Mouse (Mus musculus) gastrocnemius, adult 2 months (tissue): ENCODE results near the gene Piezo1. TPM values are rescaled to one million over a fixed set of nuclear protein-coding genes. Genes with fewer than 3 reads are reported as not detected.

Experiments used
- DNase-seq: peaks from one replicate; pipeline ENCODE4 v3.0.0; 2022
- H3K27ac ChIP-seq: fragments of 200-600 bp; 2 replicates; pipeline ENCODE4 v1.8.1; 2022; ENCODE audit warnings: mild to moderate bottlenecking
- H3K4me3 ChIP-seq: fragments of 200-600 bp; 2 replicates; pipeline ENCODE4 v1.8.1; 2022; ENCODE audit warnings: mild to moderate bottlenecking, moderate library complexity
- CTCF ChIP-seq: fragments of 200-600 bp; IDR thresholded peaks from 2 replicates; pipeline ENCODE4 v1.8.1; 2022; ENCODE audit warnings: antibody characterized with exemption, mild to moderate bottlenecking, moderate library complexity
- intact Hi-C: fragments of 180-260 bp; cut with DNase I; formaldehyde crosslinking; loops from one replicate; pipeline ENCODE4 v1.15.1; 2025
- total RNA-seq, 2 experiments: library from RNA; stranded (reverse); gene quantifications; 2 replicates each; pipeline ENCODE4 v1.2.3; 2021

The Piezo1 gene
- total RNA-seq, 2 experiments from 2014 or later = 11.3 to 25.5 TPM

DNA sequence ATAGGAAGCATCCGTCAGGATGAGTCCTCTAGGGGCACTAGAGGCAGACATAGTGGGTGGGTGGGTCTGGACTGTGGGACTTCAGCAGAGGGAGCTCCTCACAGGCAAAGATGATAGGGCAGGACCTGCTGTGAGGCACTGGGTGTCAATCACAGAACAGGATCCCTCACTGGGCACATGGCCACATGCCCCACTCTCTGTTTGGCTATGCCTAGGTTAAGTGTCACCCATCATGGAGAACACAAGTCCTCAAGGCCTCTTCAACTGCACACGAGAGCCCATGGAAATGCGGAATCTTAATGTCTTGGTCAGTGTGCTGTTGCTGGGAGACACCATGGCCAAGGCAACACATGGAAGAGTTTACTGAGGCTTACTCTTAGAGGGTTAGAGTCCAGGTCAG lies 23.2 kb downstream of the Piezo1 start:
- no peak for TF ChIP-seq CTCF
- intact Hi-C loops = no loop called here
- Histone ChIP-seq H3K27ac (peak overlapping the region; percentile 83; the same call in 1 of the 2 replicates), H3K4me3 (no peak overlapping the region)
- DNase-seq = peak; percentile 63

DNA sequence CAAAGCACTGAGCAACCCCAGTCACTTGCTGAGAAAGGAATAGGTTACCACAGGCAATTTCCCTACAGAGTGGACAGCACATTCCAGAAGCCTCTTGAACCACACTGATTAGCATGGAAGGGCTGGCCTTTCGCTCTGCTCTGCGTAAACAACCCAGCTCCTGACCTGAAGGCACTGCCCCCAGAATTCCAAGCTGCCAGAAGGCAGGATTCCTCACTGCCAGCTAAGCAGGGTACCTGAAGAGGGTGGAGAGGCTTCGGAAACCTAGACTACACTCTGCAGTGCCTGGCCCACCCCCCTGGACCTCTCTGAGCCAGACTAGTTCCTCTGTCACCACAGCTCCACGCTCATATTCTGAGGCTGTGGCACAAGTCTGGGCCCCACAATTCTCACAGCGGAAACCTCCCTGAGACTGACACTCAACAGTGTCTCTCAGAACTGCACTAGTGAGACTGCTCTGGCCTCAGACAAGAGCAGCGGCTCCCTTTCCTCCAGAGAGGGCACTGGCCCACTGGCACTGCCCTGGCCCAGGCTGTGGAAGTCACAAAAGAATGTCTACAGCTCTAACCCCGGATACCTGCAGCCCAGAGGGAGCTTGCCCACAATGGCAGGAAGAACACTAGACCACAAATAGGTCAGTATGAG lies 24.5 kb downstream of the Piezo1 start:
- H3K4me3 ChIP-seq = no peak overlapping the region
- H3K27ac ChIP-seq = peak overlapping the region; percentile 83
- intact Hi-C loops = no loop called here
- DNase-seq = no peak
- TF ChIP-seq CTCF = no peak

DNA sequence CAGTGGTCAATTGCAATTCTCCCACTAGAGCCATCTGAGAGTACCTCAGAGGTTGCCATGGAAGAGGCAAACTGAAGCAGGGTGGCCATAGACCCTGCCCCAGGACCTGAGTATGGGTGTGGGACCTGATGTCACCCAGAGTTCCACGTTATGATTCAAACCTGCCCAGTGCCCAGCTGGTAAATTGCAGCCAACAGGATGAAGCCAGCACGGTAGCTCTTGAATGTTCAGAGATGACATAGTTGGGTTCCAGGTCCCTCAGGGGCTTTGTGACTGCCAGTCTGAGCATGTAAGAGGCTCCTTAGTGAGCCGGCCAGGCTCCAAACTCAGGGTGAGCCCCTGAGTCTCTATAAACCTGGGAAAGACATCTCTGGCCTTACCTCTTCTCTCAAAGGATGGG lies 25.0 kb downstream of the Piezo1 start:
- Histone ChIP-seq H3K4me3 (no peak overlapping the region), H3K27ac (peak overlapping the region; percentile 83)
- TF ChIP-seq CTCF = no peak
- intact Hi-C loops = no loop called here
- DNase-seq = no peak

DNA sequence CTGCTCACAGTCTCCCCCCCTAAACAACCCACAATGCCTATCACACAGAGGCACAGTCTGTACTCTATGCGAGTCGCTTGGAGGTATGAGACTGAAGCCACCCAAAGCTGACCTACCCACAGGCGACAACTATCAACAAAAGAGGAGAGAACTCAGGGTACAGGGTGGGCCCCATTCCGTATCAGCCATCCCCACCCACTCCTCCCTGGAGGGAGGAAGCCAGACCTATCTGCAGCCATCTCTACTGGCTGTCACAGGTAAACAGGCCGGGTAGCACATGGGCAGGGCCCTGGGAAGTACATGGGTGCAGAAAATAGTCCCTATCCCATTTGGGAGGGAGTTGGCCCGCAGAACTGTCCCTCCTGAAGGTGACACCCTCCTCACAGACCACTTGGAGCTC lies 26.1 kb downstream of the Piezo1 start:
- DNase-seq = no peak
- TF ChIP-seq CTCF = no peak
- peak overlapping the region; percentile 83 for H3K27ac ChIP-seq
- H3K4me3 ChIP-seq = no peak overlapping the region; the same call in 1 of the 2 replicates
- intact Hi-C loops = no loop called here

- peak overlapping the region; percentile 83 for H3K27ac ChIP-seq
- H3K4me3 ChIP-seq = peak overlapping the region; percentile 53
- TF ChIP-seq CTCF = no peak
- DNase-seq = no peak
- intact Hi-C loops = no loop called here
Measured at GRCm38 (mm10) chr8:122524506-122524905, 26.6 kb downstream of the Piezo1 start.

DNA sequence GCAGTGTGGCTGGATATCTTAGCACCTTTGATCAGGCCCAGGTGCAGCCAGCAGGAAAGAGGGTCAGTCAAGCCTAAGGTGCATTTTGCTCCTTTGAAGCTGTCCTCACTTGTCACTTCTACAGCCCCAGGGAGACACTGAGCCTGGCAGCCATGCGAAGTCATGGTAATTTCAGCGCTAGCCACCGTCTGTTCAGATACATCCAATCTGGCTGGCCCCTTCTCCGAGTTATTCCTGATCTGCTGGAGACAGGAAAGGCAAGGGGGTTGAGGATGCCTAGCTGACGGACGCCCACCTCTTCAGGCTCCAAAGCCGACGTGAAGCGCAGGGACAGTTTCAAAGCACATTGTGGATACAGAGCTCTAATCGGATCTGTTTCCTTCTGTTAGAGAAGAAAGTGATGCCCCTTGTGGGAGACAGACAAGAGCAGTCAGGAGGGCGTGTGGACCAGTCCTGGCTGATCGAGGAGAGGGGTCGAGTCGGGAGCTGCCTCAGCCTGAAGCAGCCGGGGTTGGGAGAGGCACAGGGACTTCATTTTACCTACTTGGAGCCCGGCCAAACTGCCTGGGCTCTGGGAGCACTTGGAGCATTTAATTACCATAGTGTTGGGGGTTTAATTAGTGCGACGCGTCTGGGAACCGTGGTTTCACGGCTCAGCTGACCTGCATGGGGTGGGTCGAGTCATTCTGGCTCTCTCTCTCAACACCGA lies 27.3 kb downstream of the Piezo1 start:
- intact Hi-C loops = no loop called here
- TF ChIP-seq CTCF = no peak
- H3K4me3 ChIP-seq = peak overlapping the region; percentile 53
- DNase-seq = no peak
- H3K27ac ChIP-seq = peak overlapping the region; percentile 83

DNA sequence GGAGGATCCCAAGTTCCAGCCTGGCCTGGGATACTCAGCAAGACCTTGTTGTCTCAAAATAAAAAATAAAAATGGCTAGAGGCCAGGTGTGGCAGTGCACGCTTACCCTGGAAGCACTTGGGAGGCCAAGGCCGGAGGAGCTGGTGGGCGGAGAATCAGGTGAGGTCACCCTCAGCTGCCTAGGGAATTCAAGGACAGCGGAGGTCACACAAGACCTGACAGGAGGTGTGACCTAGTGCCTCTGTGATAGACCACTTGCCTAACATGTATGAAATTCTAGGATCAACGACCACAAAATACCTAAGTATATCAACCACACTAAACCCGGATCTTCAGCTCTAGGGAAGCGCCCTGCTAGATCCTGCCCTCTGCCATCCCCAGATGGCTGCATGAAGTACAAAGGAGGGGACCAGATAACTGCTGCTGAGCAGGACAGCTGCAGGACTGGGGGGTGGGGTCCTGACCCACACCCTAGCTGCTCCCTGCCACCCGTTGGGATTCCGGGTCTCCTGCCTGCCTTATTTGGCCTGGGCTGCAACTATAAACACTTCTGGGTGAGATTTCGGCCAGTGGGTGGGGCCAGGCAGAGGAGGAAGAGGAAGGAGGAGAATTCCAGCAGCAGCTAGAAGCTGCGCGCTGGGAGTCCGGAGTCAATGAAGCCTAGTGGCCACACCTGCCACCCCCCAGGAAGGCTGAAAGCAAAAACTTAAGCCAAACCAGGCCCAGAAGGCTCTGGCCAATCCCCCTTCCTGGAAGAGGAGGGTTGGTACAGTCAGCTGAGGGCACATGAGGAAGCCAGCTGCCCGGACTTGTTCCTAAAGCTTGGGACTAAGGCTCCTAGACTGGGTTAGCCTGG lies 28.1 kb downstream of the Piezo1 start:
- no peak for TF ChIP-seq CTCF
- intact Hi-C loops = no loop called here
- DNase-seq = peak; percentile 68
- H3K27ac ChIP-seq = peak overlapping the region; percentile 83
- H3K4me3 ChIP-seq = peak overlapping the region; percentile 53

- intact Hi-C loops = no loop called here
- TF ChIP-seq CTCF = no peak
- Histone ChIP-seq H3K27ac (peak overlapping the region; percentile 88), H3K4me3 (0 out of 2 replicates have a peak overlapping the region, but pooled peaks have one; percentile 5)
- no peak for DNase-seq
Measured at GRCm38 (mm10) chr8:122520611-122521010, 30.5 kb downstream of the Piezo1 start.

DNA sequence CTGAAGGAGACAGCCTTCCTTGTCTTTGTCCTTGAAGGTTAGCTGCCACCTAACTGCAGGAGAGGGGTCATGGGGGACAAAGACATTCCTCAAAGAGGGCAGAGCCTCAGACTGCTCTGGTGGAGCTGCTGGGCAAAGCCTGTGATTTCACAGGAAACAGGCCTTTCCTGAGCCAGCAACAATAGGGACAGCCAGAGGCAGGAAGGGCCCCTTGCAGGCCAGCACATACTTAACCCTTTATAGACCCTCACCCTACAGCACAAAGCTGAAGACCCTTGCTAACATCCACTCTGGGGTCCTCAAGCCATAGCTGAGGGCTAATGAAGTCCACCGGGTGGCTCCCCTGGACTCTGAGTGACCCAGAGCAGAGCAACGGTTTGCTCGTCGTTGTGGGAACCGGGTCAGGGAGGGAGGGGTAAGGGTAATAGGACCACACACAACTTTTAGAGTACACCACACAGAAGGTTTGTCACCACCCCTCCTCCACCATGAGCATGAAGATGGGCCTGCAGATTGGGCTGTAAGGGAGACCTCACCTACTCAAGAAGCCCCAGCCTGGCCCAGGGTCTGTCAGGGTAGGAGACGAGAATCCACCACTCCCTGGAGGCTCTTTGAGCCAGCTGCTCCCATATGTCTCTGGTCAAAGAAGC lies 33.5 kb downstream of the Piezo1 start:
- TF ChIP-seq CTCF = no peak
- intact Hi-C loops = no loop called here
- Histone ChIP-seq H3K27ac (peak overlapping the region; percentile 88), H3K4me3 (peak overlapping the region; percentile 52)
- DNase-seq = peak; percentile 33

GRCm38 (mm10) chr8:122515699-122516098 lies 35.4 kb downstream of the Piezo1 start:
- intact Hi-C loops = no loop called here

GRCm38 (mm10) chr8:122512392-122512791 lies 38.7 kb downstream of the Piezo1 start:
- Histone ChIP-seq H3K4me3 (peak overlapping the region; percentile 21), H3K27ac (peak overlapping the region; percentile 84)
- TF ChIP-seq CTCF = no peak
- no peak for DNase-seq
- intact Hi-C loops = no loop called here

More at GRCm38 (mm10) chr8:122515699-122516098, 35.4 kb downstream of the Piezo1 start:
- Histone ChIP-seq H3K4me3 (no peak overlapping the region), H3K27ac (peak overlapping the region; percentile 88)
- peak; percentile 42 for DNase-seq
- no peak for TF ChIP-seq CTCF

DNA sequence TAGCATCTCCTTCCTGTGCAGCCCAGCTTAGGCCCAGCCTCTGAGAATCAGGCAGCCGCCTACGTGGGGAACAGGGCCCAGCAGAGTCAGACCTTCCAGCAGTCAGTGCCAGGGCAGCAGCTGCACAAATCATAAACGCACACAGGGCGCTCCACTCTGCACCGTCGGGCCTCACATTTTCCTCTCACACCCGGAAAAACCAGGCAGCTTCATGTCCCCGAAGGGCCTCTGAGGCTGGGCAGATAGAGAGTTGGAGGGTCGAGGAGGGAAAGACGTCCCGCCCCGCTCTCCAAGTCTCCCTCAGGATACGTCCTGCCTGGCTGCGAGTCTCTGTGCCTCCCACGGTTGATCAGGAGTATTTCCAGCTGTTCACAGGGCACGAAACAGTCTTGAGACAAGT lies 39.6 kb downstream of the Piezo1 start:
- intact Hi-C loops = no loop called here
- Histone ChIP-seq H3K4me3 (peak overlapping the region; percentile 21), H3K27ac (peak overlapping the region; percentile 84)
- no peak for TF ChIP-seq CTCF
- peak; percentile 85 for DNase-seq
